Mouse (Mus musculus) fat pad, adult 2 months (tissue): ENCODE measurements around the gene Dnph1.

Experiments used
- DNase-seq: peaks from one replicate; pipeline ENCODE4 v3.0.0-alpha.2; 2011; ENCODE audit warnings: low read depth, low spot score; ENCODE audit errors: extremely low read depth

Gene Dnph1

DNA sequence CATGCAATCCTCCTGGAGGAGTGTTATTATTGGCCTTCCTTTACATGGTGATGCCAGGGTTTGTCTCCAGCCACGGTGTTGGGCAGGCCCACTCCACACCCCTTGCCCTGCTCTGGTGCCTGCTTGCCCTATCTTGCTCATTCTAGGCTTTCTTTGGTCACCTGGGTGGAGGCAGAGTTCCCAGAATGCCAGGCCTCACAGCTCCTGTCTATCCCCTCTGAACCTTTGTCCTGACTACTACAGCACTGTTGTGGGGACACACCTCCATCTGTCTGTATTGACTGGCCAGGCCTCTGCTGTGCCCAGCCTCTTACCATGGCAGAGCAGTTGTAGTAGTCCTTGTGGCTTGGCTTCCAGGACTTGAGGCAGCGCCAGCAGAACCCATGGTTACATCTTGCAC, 6.3 kb downstream of the Dnph1 start:
- no peak for DNase-seq

DNA sequence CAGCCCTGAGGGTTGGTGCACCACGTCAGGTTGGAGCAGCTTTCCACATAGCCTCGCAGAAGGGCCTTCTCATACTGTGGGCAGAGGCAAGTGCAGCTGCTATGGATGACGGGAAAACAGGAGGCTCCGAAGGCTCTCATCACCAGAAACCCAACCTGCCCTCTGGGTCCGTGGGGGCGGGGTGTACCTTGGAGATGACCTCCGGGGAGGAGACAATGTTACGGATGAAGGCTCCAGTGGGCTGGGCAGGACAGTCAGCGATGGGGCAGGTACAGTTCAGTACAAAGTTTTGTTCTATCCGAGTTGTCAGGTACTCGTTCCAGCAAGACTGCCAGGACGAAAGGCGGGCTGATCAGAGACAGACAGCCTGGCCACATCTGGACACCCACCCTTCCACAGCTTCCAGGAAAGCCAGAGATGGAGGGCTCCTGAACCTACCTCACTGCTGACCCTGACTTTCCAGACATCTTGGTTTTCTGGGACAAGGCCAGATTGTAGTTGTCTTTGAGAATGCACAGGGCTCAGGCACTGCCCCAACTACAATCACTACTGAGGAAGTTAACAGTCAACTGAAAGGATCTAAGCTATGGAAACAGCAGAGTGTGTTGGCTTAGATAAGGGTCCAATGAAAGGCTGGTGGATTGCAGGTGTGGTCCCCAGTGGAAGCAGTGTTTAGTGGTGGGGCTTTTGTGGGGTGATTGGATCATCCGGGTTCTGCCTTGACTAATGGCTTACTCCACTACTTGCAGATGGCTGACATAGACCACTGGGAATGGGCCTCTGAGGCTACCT, 7.5 kb downstream of the Dnph1 start:
- DNase-seq, result no peak

DNA sequence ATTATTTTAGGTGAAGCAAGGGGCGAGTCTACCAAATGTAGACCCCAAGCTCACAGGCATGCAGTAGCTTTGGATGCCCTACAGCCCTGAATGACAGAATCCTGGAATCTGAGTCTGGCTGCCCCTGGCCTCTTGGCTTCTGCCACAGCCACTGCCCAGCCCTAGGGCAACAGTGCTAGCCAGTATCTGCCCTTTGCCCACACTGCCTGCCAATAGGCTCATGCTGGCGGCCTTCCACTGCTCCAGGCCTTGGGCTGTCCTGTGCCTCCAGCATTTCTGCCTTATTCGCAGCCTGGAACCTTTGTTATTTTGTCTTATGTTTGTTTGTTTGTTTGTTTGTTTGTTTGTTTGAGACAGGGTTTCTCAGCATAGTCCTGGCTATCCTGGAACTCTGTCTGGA, 9.1 kb downstream of the Dnph1 start:
- DNase-seq, result no peak

DNA sequence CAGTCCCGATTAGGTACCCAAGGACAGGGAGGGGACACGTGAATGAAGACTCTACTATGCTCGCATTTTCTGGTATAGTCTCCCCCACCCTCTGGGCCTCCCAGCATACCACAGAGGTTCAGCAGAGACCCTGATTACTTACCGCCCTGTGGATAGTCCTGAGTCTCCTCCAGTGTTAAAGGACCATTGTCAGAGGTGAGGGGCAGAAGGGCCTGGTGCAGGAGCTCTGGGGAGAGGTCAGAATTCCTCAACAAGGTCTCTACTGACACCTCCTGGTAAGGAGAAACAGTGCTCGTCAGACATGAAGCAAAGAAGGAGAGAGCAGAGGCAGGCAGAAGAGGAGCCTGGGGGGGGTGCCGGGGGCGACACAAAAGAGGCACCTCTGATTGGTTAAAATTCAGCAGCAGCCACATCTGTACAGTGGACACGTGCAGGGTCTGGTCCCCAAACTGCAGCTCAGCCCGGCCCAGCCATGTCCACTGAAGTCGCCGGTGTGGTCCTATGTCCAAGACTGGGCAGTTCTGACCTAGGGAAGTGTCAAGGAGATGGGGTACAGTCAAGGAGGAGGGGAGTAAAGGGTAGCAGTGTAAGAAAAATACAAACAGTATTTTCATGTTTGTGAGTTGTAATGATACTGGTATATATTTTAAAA, 14.7 kb downstream of the Dnph1 start:
- no peak for DNase-seq

DNA sequence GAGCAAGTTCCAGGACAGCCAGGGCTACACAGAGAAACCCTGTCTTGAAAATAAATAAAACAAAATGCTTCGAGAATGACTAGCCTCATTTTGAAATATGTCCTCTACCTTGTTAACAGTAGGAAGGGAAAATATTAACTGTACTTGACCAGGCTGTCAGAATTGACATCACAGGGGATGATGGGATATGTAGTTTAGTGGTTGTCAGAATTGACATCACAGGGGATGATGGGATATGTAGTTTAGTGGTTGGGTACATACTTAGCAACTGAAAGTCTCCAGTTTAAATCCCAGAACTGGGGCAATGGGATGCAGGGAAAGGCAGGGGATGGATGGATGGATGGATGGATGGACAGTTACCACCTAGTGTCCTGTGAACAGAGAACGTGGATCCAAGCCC, 16.8 kb downstream of the Dnph1 start:
- no peak for DNase-seq

DNA sequence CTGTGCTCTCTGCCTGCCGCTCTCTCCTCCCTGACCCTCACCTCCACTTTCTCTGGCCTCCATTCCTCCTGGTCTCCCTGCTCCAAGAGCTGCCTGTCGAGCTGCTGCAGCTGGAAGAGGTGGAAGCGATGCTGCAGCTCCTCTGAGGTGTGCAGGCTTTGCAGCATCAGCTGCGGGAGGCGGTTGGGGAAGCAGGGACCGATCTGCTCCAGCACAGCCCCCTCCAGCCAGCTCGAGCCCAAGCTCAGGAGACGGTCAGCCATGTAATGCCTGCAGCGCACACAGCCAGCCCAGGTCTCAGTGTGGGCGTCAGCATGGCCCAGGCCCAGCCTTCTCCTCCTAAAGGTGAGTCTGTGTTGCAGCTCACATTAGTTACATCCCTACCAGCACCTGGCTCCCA, 23.5 kb downstream of the Dnph1 start:
- DNase-seq, result no peak

DNA sequence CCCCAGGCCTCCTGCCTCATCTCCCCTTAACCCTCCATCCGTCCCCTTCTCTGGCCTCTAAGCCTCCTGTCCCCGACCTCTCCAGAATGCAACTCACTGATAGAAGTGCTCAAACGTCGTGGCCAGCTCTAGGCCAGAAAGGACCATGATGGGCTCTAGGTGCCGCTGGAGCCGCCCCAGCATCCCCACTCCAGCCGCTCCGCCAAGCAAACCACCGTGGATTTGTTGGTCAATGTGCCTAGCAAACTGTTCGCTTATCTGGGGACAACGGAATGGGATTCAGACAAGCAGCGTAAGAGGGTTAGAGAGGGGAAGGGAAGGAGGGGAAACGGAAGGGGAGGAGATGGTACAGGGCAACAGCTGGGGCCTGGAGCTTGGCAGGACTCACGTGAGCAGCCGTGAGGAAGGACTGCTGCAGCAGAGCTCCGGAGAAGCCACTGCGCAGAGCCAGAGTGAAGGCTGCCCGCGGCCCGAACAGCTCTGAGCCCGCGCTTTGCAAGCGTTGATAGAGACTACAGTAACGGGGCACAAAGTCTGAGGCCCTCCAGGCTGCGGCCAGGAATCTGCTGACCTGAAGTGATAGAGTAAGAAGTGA, 24.0 kb downstream of the Dnph1 start:
- no peak for DNase-seq

DNA sequence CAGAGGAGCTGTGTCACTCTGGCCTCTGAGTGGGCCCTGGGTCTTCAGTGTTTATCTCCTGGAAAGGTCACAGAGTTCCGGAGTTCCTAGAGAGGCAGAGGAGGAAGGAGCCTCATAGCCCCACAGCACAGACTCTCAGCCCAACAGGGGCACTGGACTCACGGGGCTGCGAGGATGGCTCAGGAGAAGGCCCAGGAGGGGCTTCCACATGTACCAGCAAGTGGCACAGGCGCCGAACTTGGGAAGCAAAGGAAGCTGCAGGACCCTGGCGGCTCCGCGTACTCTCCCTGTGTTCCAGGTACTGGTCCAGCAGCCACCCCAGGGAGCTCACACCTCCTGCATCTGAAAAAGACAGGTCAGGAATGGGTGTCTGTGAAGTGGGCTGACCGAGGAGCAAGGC, 24.7 kb downstream of the Dnph1 start:
- DNase-seq, result no peak

DNA sequence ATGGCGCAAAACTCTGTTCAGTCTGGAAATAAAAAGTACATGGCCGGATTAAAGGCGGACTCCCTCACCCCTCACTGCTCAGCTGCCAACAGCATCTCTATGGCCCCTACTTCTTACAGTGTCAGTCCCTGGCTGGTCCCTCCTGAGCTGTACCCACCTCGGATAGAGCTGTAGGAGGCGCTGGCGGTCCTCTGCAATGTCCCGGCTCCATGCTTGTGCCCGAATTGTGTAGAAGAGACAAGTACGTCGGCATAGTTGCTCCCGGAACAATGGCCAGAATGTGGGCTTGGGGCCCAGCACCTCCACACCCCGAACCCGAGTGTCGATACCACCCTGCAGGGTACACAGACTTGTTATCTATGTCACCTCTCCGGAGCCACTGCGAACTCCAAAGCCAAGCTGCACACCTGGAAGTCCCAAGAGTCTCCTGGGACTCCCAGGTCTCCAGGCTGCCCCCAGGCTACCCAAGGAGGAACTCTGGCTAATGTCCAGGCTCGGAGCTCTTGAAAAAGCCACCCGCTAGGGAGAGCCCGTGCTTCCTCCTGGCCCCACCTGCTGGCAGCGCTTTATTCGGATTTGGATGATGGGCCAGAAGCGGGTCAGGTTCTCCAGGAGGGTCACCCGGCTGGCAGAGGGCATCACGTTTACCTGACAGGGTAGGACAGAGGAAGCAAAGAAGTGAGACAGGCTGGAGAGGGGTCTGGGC, 25.6 kb downstream of the Dnph1 start:
- DNase-seq, result no peak

DNA sequence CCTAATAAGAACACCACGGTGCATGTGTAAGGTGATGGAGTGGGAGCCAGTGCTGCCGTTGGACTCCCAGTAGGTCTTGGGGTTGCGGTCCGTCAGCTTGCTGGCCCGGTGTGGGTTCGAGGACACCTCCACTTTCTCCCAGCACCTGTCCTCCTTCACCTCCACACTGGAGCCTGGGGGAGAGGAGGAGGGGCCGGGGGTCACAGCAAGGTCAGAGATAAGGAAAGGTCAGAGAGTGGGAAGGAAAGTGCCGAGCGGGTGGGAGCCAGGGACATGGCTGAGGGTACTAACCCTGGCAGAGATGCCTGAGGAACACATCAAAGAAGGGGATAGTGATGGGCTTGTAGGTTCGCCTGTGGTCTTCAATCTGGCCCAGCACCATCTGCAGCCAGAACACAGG, 28.6 kb downstream of the Dnph1 start:
- no peak for DNase-seq

DNA sequence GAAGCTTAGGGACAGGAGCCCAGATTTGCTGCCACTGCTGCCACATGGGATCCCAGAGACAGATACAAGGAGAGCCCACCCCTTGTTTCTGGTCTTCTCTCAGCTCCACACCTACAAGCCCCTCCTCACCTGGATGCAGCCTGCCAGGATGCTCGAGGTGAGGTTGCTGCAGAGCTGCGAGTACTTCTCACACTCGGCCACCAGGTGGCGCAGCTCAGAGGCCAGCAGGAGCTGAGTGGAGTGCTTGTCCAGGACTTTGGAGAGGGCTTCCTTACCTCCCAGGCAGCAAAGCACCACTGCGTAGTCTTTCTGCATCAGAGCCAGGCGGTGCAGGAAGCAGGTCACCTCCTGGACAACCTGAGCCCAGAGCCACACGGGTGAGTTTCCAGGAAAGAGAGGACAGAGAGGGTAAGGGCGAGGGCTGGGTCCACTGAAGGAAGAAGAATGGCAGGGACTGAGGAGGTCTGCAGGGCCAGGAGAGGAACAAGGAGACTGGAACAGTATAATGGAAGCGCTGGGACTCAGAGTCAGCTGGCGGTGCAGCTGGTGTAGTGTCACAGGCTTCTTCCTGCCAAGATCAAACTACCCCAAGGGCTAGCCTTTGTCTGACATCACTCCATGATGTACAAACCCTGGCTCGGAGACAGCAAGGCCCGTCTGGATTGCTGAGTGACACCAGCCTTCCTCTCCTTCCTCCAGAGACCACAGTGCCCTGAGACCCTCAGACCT, 29.2 kb downstream of the Dnph1 start:
- DNase-seq, result peak; percentile 18

DNA sequence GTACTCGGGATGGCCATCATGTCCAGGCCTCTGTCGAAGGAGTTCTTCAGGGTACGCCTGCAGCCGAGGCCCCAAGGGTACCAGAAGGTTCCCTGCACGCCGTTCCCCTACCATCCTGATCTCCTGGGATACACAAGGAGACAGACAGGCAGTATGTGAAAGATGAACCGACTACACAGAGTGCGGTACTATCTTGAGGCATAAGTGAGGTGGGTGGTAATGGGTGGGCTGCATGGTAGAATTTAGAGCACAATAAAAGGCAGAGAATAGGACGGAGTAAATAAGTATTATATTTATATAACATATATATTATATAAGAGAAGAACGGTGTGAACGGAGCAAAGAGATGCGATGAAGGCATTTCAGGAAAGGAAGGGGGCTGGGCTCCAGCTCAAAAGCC, 47.1 kb downstream of the Dnph1 start:
- no peak for DNase-seq

DNA sequence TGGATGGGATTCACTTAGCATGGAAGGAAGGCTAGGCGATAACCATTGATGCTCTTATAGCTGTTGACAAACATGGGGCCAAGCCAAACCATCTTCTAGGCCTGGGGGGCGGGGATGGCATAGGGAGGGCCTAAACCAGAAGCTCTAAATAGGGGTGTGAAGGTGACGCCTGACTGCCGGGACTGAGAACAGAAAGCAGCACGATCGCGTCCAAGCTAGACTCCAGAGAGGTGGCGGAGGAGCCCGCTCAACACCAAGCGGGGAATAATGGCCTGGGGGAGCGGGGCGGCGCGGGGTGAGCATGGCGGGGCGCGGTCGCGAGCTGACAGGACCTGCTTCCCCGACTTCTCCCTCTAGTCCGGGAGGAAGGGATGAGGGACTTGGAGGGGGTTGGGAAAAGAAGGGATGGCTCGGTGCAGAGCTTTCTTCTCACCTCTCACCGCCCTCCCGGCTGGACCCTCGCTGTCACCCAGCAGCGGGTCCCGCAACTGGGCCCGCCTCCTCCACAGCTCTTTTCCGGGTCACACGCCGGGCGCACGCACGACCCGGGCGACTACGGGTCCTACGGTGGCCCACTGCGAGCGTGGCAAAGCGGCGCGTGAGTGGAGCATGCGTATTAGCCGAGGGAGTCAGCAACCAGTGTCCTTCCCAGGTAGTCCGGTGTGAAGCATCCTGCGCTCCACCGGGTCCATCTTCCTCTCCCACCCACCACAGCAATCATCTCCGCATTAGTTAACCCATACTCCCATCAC, 49.5 kb downstream of the Dnph1 start, which contains the start of gene Cul9:
Cul9 (minus strand) TSS at position 576 of the 752 bp plus-strand sequence.
- no peak for DNase-seq

DNA sequence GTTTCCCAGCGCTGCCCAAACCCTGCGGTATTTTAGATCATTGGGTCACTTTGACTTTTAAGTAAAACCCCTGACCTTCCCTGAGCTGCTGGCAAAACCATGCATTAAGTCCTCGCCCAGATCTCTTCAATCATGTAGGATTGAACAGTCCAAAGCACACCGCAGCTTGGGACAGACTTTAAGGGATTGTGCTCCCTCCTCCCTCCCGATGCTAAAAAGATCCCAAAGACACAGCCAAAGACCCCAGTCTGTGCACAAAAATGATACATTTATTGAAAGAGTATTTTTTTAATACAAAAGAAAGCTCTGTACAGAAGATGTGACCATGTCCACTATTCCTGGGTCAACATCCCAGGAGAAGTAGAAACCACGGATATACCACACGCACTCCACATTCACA, 50.1 kb downstream of the Dnph1 start:
- no peak for DNase-seq

DNA sequence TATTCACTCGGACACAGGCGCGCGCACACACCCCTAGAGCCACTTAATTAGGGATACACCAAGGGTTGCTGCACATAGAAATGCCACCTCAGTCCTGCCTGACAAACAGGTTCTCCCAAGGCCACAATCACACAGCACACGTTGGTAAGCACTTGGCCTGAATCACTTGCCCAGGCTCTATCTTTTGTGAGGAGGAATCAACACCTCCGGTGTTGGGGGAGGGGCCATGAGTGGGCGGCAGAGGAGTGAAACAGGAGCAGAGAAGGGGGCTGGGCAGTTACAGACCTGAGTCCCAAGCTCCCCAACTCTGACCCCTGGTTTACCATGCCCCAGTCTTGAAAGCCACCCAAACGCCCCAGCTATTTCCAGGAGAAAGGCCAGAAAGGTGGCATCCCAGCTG, 50.5 kb downstream of the Dnph1 start:
- no peak for DNase-seq

DNA sequence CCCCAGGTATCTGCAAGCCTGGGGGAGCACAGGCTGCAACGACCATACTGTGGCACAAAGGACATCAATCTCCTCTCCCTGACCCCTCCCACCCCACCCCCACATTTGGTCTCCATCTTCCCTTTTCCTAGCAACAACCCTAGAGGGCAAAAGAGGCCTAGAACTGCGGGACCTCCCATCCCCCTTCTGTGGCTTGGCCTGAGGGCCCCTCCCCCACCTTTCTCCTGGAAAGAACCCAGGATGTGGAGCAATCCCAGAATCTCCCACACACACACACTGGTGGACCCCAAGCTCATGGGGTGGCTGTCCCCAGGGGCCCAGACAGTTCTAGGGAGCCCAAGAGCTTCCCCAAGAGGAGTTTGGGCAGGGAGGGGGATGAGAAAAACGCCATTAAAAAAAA, 51.4 kb downstream of the Dnph1 start:
- no peak for DNase-seq

DNA sequence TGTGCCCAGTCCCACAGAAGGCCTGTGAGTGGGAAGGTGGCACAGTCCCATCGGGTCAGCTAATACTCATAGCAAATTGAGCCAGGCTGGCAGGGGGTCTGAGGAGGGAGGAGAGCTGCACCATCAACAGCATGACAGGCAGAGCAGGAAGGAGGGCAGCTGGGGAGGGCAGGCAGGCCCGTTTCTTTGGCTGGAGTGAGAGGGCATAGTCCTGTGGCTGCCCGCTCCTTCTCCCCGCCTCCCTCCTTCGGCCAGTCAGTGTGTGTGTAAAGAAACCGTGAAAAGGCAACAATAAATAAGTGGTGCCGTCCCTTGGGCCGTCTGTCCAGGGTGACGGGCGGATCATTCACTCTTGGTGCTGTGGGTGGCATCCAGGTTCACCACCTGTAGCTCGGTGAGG, 52.2 kb downstream of the Dnph1 start:
- no peak for DNase-seq

DNA sequence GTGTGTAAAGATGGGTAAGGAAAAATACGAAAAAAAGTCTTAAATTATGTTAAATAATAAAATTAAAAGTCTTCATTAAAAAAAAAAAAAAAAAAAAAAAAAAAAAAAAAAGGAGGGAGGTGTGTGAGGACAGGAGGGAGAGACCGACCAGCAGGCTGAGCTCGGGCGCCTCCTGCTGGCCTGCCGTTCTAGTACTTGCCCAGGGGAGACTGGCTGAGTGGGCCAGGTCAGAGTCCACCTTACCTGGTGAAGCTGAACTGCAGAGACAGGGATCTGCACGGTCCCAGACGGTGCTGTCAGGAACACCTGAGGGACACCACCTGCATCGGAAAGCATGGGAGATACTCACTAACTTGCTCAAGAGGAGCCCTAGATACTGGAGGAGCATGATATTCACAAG, 52.7 kb downstream of the Dnph1 start:
- no peak for DNase-seq
